Mouse (Mus musculus) brain, embryonic 18.5 days (tissue): ENCODE measurements around the gene Rdh16.
"Not testable (repeated sequence)": the region's sequence is repeated elsewhere in the genome, so short reads cannot be mapped to it uniquely, and the experiment has no call there.

Experiments used
- DNase-seq: peaks from one replicate; pipeline ENCODE4 v3.0.0-alpha.2; 2012; ENCODE audit warnings: low read depth, low spot score

Gene Rdh16

GRCm38 (mm10) chr10:127800891-127801290, at the start of gene Rdh16:
Gene Rdh16 (plus strand): TSS chr10:127801152.
- DNase-seq, result no peak

GRCm38 (mm10) chr10:127751548-127751947, 49.4 kb upstream of the Rdh16 start, which contains the start of gene Gpr182:
Gene Gpr182 (minus strand): TSS chr10:127751732.
- DNase-seq, result no peak

- no peak for DNase-seq
Measured at GRCm38 (mm10) chr10:127754566-127755166, 46.3 kb upstream of the Rdh16 start.

- no peak for DNase-seq
Measured at GRCm38 (mm10) chr10:127755246-127755645, 45.7 kb upstream of the Rdh16 start.

GRCm38 (mm10) chr10:127755770-127756468, 45.0 kb upstream of the Rdh16 start:
- DNase-seq, result no peak

- no peak for DNase-seq
Measured at GRCm38 (mm10) chr10:127759181-127760110, 41.5 kb upstream of the Rdh16 start, which contains the start of the genes Rdh1 and Rdh16f1. Gene Rdh1 (plus strand): TSS chr10:127759721. Gene Rdh16f1 (plus strand): TSS chr10:127759787.

GRCm38 (mm10) chr10:127762926-127763325, 38.0 kb upstream of the Rdh16 start:
- DNase-seq, result not testable (repeated sequence)

GRCm38 (mm10) chr10:127763914-127764680, 36.9 kb upstream of the Rdh16 start:
- DNase-seq, result no peak

- DNase-seq, result no peak
Measured at GRCm38 (mm10) chr10:127766564-127766963, 34.4 kb upstream of the Rdh16 start.

- DNase-seq, result no peak
Measured at GRCm38 (mm10) chr10:127776011-127776410, 24.9 kb upstream of the Rdh16 start, which contains the start of gene Rdh9. Gene Rdh9 (plus strand): TSS chr10:127776386.

GRCm38 (mm10) chr10:127782321-127782720, 18.6 kb upstream of the Rdh16 start:
- DNase-seq, result not testable (repeated sequence)

GRCm38 (mm10) chr10:127785411-127785810, 15.5 kb upstream of the Rdh16 start:
- DNase-seq, result not testable (repeated sequence)

- no peak for DNase-seq
Measured at GRCm38 (mm10) chr10:127799295-127799694, 1.7 kb upstream of the Rdh16 start.

- DNase-seq, result no peak
Measured at GRCm38 (mm10) chr10:127801612-127802011, 660 bp downstream of the Rdh16 start.

- DNase-seq, result no peak
Measured at GRCm38 (mm10) chr10:127802236-127802635, 1.3 kb downstream of the Rdh16 start.

- DNase-seq, result no peak
Measured at GRCm38 (mm10) chr10:127804416-127804815, 3.5 kb downstream of the Rdh16 start.

- no peak for DNase-seq
Measured at GRCm38 (mm10) chr10:127815888-127816287, 14.9 kb downstream of the Rdh16 start.

- DNase-seq, result not testable (repeated sequence)
Measured at GRCm38 (mm10) chr10:127817268-127817910, 16.4 kb downstream of the Rdh16 start.

GRCm38 (mm10) chr10:127821806-127822205, 20.9 kb downstream of the Rdh16 start:
- DNase-seq, result not testable (repeated sequence)

GRCm38 (mm10) chr10:127825386-127825785, 24.4 kb downstream of the Rdh16 start:
- no peak for DNase-seq
